In genomic region chr8:80814087-80814791, GRCm38 (mm10) we compare ENCODE assay signal across 8 mouse cellular contexts.
A peak's percentile ranks its signal among the peaks of the same experiment; 100 is the strongest.
DNase-seq lines count a peak whose midpoint lies in the region; ATAC-seq lines count a peak whose summit lies in the region.

No protein-coding gene starts in this region.

- no peaks in the 10 kb centered on the region for H3K4me1 ChIP-seq in forebrain, embryonic 11.5 days (replicated peaks; ENCODE audit: control insufficient read depth, insufficient read depth, low read length)
- H3K4me1 ChIP-seq in forebrain, embryonic 10.5 days, result peaks cover 10% of the 10 kb centered on the region
- peaks cover 73% of the 10 kb centered on the region for H3K4me1 ChIP-seq in heart, embryonic 16.5 days (ENCODE audit: control insufficient read depth, insufficient read depth, low read length)
- H3K4me1 ChIP-seq in midbrain, embryonic 12.5 days, result peaks cover 17% of the 10 kb centered on the region; the same call in 1 of the 2 replicates

- H3K9me3 ChIP-seq in forebrain, embryonic 11.5 days (ENCODE audit: control insufficient read depth, low read length), result no peaks in the 10 kb centered on the region
- no peaks in the 10 kb centered on the region for H3K9me3 ChIP-seq in forebrain, embryonic 10.5 days
- no peaks in the 10 kb centered on the region for H3K9me3 ChIP-seq in heart, embryonic 16.5 days (replicated peaks; ENCODE audit: control insufficient read depth, low read length)
- H3K9me3 ChIP-seq in midbrain, embryonic 12.5 days, result no peaks in the 10 kb centered on the region

- WGBS in forebrain, embryonic 11.5 days, result 58% methylated on average over 13 of the region's 13 CpGs
- 78% methylated on average over 13 of the region's 13 CpGs for WGBS in forebrain, embryonic 10.5 days
- WGBS in heart, embryonic 16.5 days, result 22% methylated on average over 13 of the region's 13 CpGs
- WGBS in midbrain, embryonic 12.5 days, result 63% methylated on average over 13 of the region's 13 CpGs

- no peak overlapping the region for H3K4me2 ChIP-seq in forebrain, embryonic 11.5 days (ENCODE audit: low read depth, low read length, severe bottlenecking)
- H3K4me2 ChIP-seq in heart, embryonic 16.5 days (ENCODE audit: low read depth, low read length), result peak overlapping the region; percentile 45
- no peak overlapping the region for H3K4me2 ChIP-seq in midbrain, embryonic 12.5 days (replicated peaks)

- peak; percentile 60 for ATAC-seq in forebrain, embryonic 11.5 days (replicated peaks; ENCODE audit: low FRiP score)
- peak; percentile 46; the same call in 1 of the 2 replicates for ATAC-seq in heart, embryonic 16.5 days (replicated peaks; ENCODE audit: extremely low read depth, insufficient read depth, low FRiP score)
- ATAC-seq in midbrain, embryonic 12.5 days (ENCODE audit: low FRiP score, low read depth), result peak; percentile 68

- H3K27ac ChIP-seq in forebrain, embryonic 11.5 days (ENCODE audit: low read depth, low read length), result no peak overlapping the region
- H3K27ac ChIP-seq in forebrain, embryonic 10.5 days, result no peak overlapping the region
- peak overlapping the region; percentile 60 for H3K27ac ChIP-seq in heart, embryonic 16.5 days (ENCODE audit: low read length)
- H3K27ac ChIP-seq in midbrain, embryonic 12.5 days (replicated peaks), result no peak overlapping the region

- H3K27me3 ChIP-seq in forebrain, embryonic 11.5 days (ENCODE audit: control insufficient read depth, insufficient read depth, low read length), result no peaks in the 10 kb centered on the region
- no peaks in the 10 kb centered on the region for H3K27me3 ChIP-seq in forebrain, embryonic 10.5 days (ENCODE audit: poor library complexity, severe bottlenecking)
- H3K27me3 ChIP-seq in heart, embryonic 16.5 days (ENCODE audit: control insufficient read depth, insufficient read depth, low read length), result no peaks in the 10 kb centered on the region
- H3K27me3 ChIP-seq in midbrain, embryonic 12.5 days, result no peaks in the 10 kb centered on the region

- H3K4me3 ChIP-seq in forebrain, embryonic 11.5 days (ENCODE audit: low read depth, low read length), result no peak overlapping the region
- no peak overlapping the region for H3K4me3 ChIP-seq in forebrain, embryonic 10.5 days
- no peak overlapping the region for H3K4me3 ChIP-seq in heart, embryonic 16.5 days (ENCODE audit: low read length)
- H3K4me3 ChIP-seq in midbrain, embryonic 12.5 days, result no peak overlapping the region

- no peak for DNase-seq in forebrain, embryonic 11.5 days (ENCODE audit: low spot score)
- no peak for DNase-seq in forebrain, embryonic 10.5 days (ENCODE audit: extremely low spot score, low spot score)
- peak; percentile 21 for DNase-seq in NIH3T3 (ENCODE audit: low read depth)
- DNase-seq in urinary bladder, postnatal 10 days (ENCODE audit: low spot score), result no peak
- DNase-seq in right cerebral cortex, postnatal 25 days, result no peak
- no peak for DNase-seq in kidney, adult 18-20 months

- H3K36me3 ChIP-seq in forebrain, embryonic 11.5 days (ENCODE audit: control insufficient read depth, insufficient read depth, low read length), result no peaks in the 10 kb centered on the region
- no peaks in the 10 kb centered on the region for H3K36me3 ChIP-seq in forebrain, embryonic 10.5 days (replicated peaks)
- peaks cover 5% of the 10 kb centered on the region for H3K36me3 ChIP-seq in heart, embryonic 16.5 days (ENCODE audit: control insufficient read depth, insufficient read depth)
- no peaks in the 10 kb centered on the region for H3K36me3 ChIP-seq in midbrain, embryonic 12.5 days

- no peak overlapping the region for H3K9ac ChIP-seq in forebrain, embryonic 11.5 days (ENCODE audit: low read length)
- H3K9ac ChIP-seq in heart, embryonic 16.5 days (ENCODE audit: low read length), result no peak overlapping the region; the same call in 1 of the 2 replicates
- H3K9ac ChIP-seq in midbrain, embryonic 12.5 days (replicated peaks), result no peak overlapping the region
